Mouse (Mus musculus) myocyte (in vitro differentiated cells): ENCODE data around the gene Eln.

Experiments used
- CEBPB ChIP-seq: IDR thresholded peaks from 2 replicates; pipeline ENCODE4 v1.6.1; 2011; ENCODE audit warnings: mild to moderate bottlenecking, moderate library complexity; ENCODE audit not compliant: poor library complexity, insufficient read depth, severe bottlenecking
- MAX ChIP-seq: IDR thresholded peaks from one replicate; pipeline ENCODE4 v1.6.1; 2011; ENCODE audit warnings: low read depth, mild to moderate bottlenecking, control low read depth
- POLR2A ChIP-seq: IDR thresholded peaks from one replicate; pipeline ENCODE4 v1.6.1; 2011; ENCODE audit warnings: low read depth, mild to moderate bottlenecking, control low read depth, moderate library complexity; ENCODE audit not compliant: insufficient read length
- POLR2AphosphoS2 ChIP-seq: IDR thresholded peaks from one replicate; pipeline ENCODE4 v1.6.1; 2011; ENCODE audit warnings: low read depth, control low read depth; ENCODE audit not compliant: insufficient read length
- TCF12 ChIP-seq: IDR thresholded peaks from one replicate; pipeline ENCODE4 v1.6.1; 2011; ENCODE audit warnings: mild to moderate bottlenecking, control low read depth; ENCODE audit not compliant: poor library complexity, insufficient read depth, severe bottlenecking
- USF1 ChIP-seq: IDR thresholded peaks from one replicate; pipeline ENCODE4 v1.6.1; 2011; ENCODE audit warnings: low read depth, mild to moderate bottlenecking, control low read depth, moderate library complexity

DNA sequence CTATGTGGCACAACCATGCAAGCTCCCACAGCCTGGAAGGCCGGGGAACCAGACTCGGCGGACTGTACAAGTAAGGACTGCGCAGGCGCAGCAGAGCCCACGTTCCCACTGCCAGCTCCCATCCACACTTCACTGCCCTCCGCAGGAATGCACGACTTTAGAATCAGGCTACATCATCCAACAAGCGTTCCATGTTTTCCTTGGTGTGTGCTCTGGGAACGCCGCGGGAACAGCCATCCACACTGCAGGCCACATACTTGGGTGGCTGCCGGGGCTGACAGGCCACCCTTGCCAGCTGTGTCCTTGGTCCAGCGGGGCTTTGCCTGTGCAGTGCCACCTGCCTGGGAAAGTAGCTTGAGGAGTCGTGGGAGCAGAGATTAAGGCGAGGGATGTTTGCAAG is 18.3 kb upstream of the Eln start:
- no peak for TF ChIP-seq POLR2A
- no peak for TF ChIP-seq TCF12
- no peak for TF ChIP-seq POLR2AphosphoS2
- TF ChIP-seq USF1 = no peak
- TF ChIP-seq MAX = no peak
- TF ChIP-seq CEBPB = no peak
